Mouse (Mus musculus) hindbrain, embryonic 14.5 days (tissue): ENCODE results near the gene Adamts14. TPM values are rescaled to one million over a fixed set of nuclear protein-coding genes. Genes with fewer than 3 reads are reported as not detected.
A peak's percentile ranks its signal among the peaks of the same experiment; 100 is the strongest.

ENCODE experiments used
- ATAC-seq: fragments of 200-750 bp; cut with Nextera tagmentation; 2 replicates; pipeline ENCODE4 v1.8.0; 2017; ENCODE audit warnings: moderate number of reproducible peaks, mild to moderate bottlenecking, moderate TSS enrichment, moderate library complexity; ENCODE audit not compliant: low FRiP score
- DNase-seq: peaks from one replicate; pipeline ENCODE4 v3.0.0-alpha.2; 2015; ENCODE audit warnings: low spot score
- H3K27ac ChIP-seq: fragments of 300-500 bp; sonication (generic); 2 replicates; pipeline ENCODE4 v1.5.1; 2014; ENCODE audit warnings: mild to moderate bottlenecking, moderate library complexity
- H3K27me3 ChIP-seq: fragments of 300-500 bp; sonication (generic); 2 replicates; pipeline ENCODE4 v1.6.1; 2014; ENCODE audit warnings: mild to moderate bottlenecking, low read length, mixed read lengths; ENCODE audit not compliant: control insufficient read depth, insufficient read depth
- H3K36me3 ChIP-seq: fragments of 300-500 bp; sonication (generic); replicated peaks from 2 replicates; pipeline ENCODE4 v1.6.1; 2014; ENCODE audit not compliant: control insufficient read depth, insufficient read depth
- H3K4me1 ChIP-seq: fragments of 300-500 bp; sonication (generic); replicated peaks from 2 replicates; pipeline ENCODE4 v1.6.1; 2014; ENCODE audit warnings: antibody characterized with exemption, low read length, mixed read lengths; ENCODE audit not compliant: control insufficient read depth, insufficient read depth
- H3K4me2 ChIP-seq: fragments of 300-500 bp; sonication (generic); replicated peaks from 2 replicates; pipeline ENCODE4 v1.6.1; 2014; ENCODE audit warnings: mild to moderate bottlenecking, moderate library complexity
- H3K4me3 ChIP-seq: fragments of 300-500 bp; sonication (generic); replicated peaks from 2 replicates; pipeline ENCODE4 v1.5.1; 2014; ENCODE audit warnings: mild to moderate bottlenecking, low read length
- H3K9ac ChIP-seq: fragments of 300-500 bp; sonication (generic); 2 replicates; pipeline ENCODE4 v1.6.1; 2014
- H3K9me3 ChIP-seq: fragments of 300-500 bp; sonication (generic); 2 replicates; pipeline ENCODE4 v1.6.1; 2016; ENCODE audit warnings: low read length; ENCODE audit not compliant: control insufficient read depth
- WGBS: fragments of 180-500 bp; shearing (Covaris S2); extraction: QIAGEN DNeasy Blood & Tissue Kit; methylation state at CpG from one replicate; pipeline ENCODE4 v1.1.7; 2014; 5-methylcytosine and 5-hydroxymethylcytosine counted together
- polyA plus RNA-seq: library from polyadenylated mRNA; unstranded; fragments of >200 nt; fragmentation: Nextera tagmentation; extraction: Ambion mirVana; gene quantifications from 2 replicates; pipeline ENCODE4 v1.2.1, GENCODE M21; 2014

Gene Adamts14
- polyA plus RNA-seq: 0.27 and 0.36 TPM in 2 replicates

GRCm38 (mm10) chr10:61273081-61273843 is at the start of gene Adamts14:
Gene Adamts14 (minus strand): TSS chr10:61273438.
- no peaks in the 10 kb centered on the region for H3K36me3 ChIP-seq
- H3K9ac ChIP-seq: peak within 1 kb of the TSS; percentile 62
- H3K9me3 ChIP-seq: no peaks in the 10 kb centered on the region
- WGBS: under 1% methylated on average over 68 of the region's 75 CpGs
- peak within 1 kb of the TSS; percentile 91 for H3K4me2 ChIP-seq
- no peak for DNase-seq
- ATAC-seq: peak; percentile 56
- H3K4me1 ChIP-seq: no peaks in the 10 kb centered on the region
- peaks cover 23% of the 10 kb centered on the region for H3K27me3 ChIP-seq
- no peak within 1 kb of the TSS for H3K27ac ChIP-seq
- H3K4me3 ChIP-seq: peak within 1 kb of the TSS; percentile 45

- Histone ChIP-seq H3K27ac (no peak overlapping the region), H3K9me3 (no peaks in the 10 kb centered on the region), H3K4me1 (no peaks in the 10 kb centered on the region), H3K4me3 (no peak overlapping the region), H3K36me3 (peaks cover 23% of the 10 kb centered on the region; the same call in 1 of the 2 replicates), H3K4me2 (no peak overlapping the region), H3K27me3 (no peaks in the 10 kb centered on the region), H3K9ac (no peak overlapping the region)
- DNase-seq (no peak), ATAC-seq (no peak)
- 96% methylated on average over 3 of the region's 3 CpGs for WGBS
Measured at GRCm38 (mm10) chr10:61318527-61318926, 45.3 kb upstream of the Adamts14 start.

GRCm38 (mm10) chr10:61315324-61315880 is 42.2 kb upstream of the Adamts14 start:
- H3K27me3 ChIP-seq: no peaks in the 10 kb centered on the region
- H3K4me1 ChIP-seq: no peaks in the 10 kb centered on the region
- no peak overlapping the region for H3K4me2 ChIP-seq
- no peak for ATAC-seq
- H3K4me3 ChIP-seq: no peak overlapping the region
- H3K36me3 ChIP-seq: 0 out of 2 replicates have a peak, but pooled peaks cover 3% of the 10 kb centered on the region
- 21% methylated on average over 9 of the region's 9 CpGs for WGBS
- no peak for DNase-seq
- no peak overlapping the region for H3K27ac ChIP-seq
- no peak overlapping the region for H3K9ac ChIP-seq
- H3K9me3 ChIP-seq: no peaks in the 10 kb centered on the region

- Histone ChIP-seq H3K4me3 (no peak overlapping the region), H3K4me2 (no peak overlapping the region), H3K36me3 (no peaks in the 10 kb centered on the region), H3K9me3 (no peaks in the 10 kb centered on the region), H3K27me3 (no peaks in the 10 kb centered on the region), H3K4me1 (no peaks in the 10 kb centered on the region), H3K27ac (no peak overlapping the region), H3K9ac (no peak overlapping the region)
- ATAC-seq (no peak), DNase-seq (no peak)
- 74% methylated on average over 7 of the region's 7 CpGs for WGBS
Measured at GRCm38 (mm10) chr10:61313750-61314149, 40.5 kb upstream of the Adamts14 start.

GRCm38 (mm10) chr10:61312754-61313153 is 39.5 kb upstream of the Adamts14 start:
- no peak overlapping the region for H3K27ac ChIP-seq
- no peaks in the 10 kb centered on the region for H3K27me3 ChIP-seq
- H3K4me3 ChIP-seq: no peak overlapping the region
- H3K9me3 ChIP-seq: no peaks in the 10 kb centered on the region
- no peak for DNase-seq
- no peak overlapping the region for H3K9ac ChIP-seq
- H3K4me2 ChIP-seq: no peak overlapping the region
- no peak for ATAC-seq
- 66% methylated on average over 7 of the region's 7 CpGs for WGBS
- no peaks in the 10 kb centered on the region for H3K36me3 ChIP-seq
- no peaks in the 10 kb centered on the region for H3K4me1 ChIP-seq

GRCm38 (mm10) chr10:61312159-61312558 is 38.9 kb upstream of the Adamts14 start:
- ATAC-seq: no peak
- H3K4me3 ChIP-seq: no peak overlapping the region
- H3K9me3 ChIP-seq: no peaks in the 10 kb centered on the region
- no peak overlapping the region for H3K4me2 ChIP-seq
- WGBS: 91% methylated on average over 6 of the region's 6 CpGs
- no peaks in the 10 kb centered on the region for H3K36me3 ChIP-seq
- H3K9ac ChIP-seq: no peak overlapping the region
- H3K27ac ChIP-seq: no peak overlapping the region
- DNase-seq: no peak
- no peaks in the 10 kb centered on the region for H3K4me1 ChIP-seq
- no peaks in the 10 kb centered on the region for H3K27me3 ChIP-seq

GRCm38 (mm10) chr10:61308706-61309320 is 35.6 kb upstream of the Adamts14 start:
- Histone ChIP-seq H3K36me3 (no peaks in the 10 kb centered on the region), H3K4me3 (no peak overlapping the region), H3K27ac (no peak overlapping the region), H3K9me3 (no peaks in the 10 kb centered on the region), H3K27me3 (no peaks in the 10 kb centered on the region), H3K4me2 (no peak overlapping the region), H3K4me1 (no peaks in the 10 kb centered on the region), H3K9ac (no peak overlapping the region)
- ATAC-seq: no peak
- 64% methylated on average over 12 of the region's 12 CpGs for WGBS
- no peak for DNase-seq

- ATAC-seq (no peak), DNase-seq (no peak)
- no peak overlapping the region for H3K4me2 ChIP-seq
- H3K9me3 ChIP-seq: no peaks in the 10 kb centered on the region
- no peak overlapping the region for H3K27ac ChIP-seq
- no peak overlapping the region for H3K4me3 ChIP-seq
- H3K27me3 ChIP-seq: no peaks in the 10 kb centered on the region
- no peak overlapping the region for H3K9ac ChIP-seq
- 83% methylated on average over 13 of the region's 13 CpGs for WGBS
- H3K36me3 ChIP-seq: no peaks in the 10 kb centered on the region
- H3K4me1 ChIP-seq: no peaks in the 10 kb centered on the region
Measured at GRCm38 (mm10) chr10:61305928-61306590, 32.8 kb upstream of the Adamts14 start.

- Histone ChIP-seq H3K36me3 (no peaks in the 10 kb centered on the region), H3K9me3 (no peaks in the 10 kb centered on the region), H3K27me3 (no peaks in the 10 kb centered on the region), H3K4me3 (no peak overlapping the region), H3K27ac (no peak overlapping the region), H3K9ac (no peak overlapping the region), H3K4me2 (no peak overlapping the region), H3K4me1 (no peaks in the 10 kb centered on the region)
- ATAC-seq: no peak
- DNase-seq: no peak
- 75% methylated on average over 6 of the region's 6 CpGs for whole genome bisulfite sequencing
Measured at GRCm38 (mm10) chr10:61304046-61304445, 30.8 kb upstream of the Adamts14 start.
